ENCODE assay signal across 8 mouse cellular contexts in genomic region chr6:90736691-90737245, GRCm38 (mm10).
DNase-seq lines count a peak whose midpoint lies in the region; ATAC-seq and TF ChIP-seq lines count a peak whose summit lies in the region.

No protein-coding gene starts in this region.

- peak; percentile 65 for ATAC-seq in intestine, postnatal 0 days
- ATAC-seq in liver, embryonic 15.5 days (ENCODE audit: insufficient read depth) = peak; percentile 47; the same call in 1 of the 2 replicates

- H3K9ac ChIP-seq in intestine, postnatal 0 days (ENCODE audit: low read depth, low read length) = peak overlapping the region; percentile 71
- H3K9ac ChIP-seq in liver, embryonic 15.5 days = peak overlapping the region; percentile 53

- H3K4me2 ChIP-seq in intestine, postnatal 0 days (replicated peaks; ENCODE audit: low read depth) = peak overlapping the region; percentile 95
- peak overlapping the region; percentile 94 for H3K4me2 ChIP-seq in liver, embryonic 15.5 days

- no peaks in the 10 kb centered on the region for H3K9me3 ChIP-seq in intestine, postnatal 0 days (ENCODE audit: control insufficient read depth)
- no peaks in the 10 kb centered on the region for H3K9me3 ChIP-seq in liver, embryonic 15.5 days (replicated peaks)

- no peak for TF ChIP-seq CTCF in cortical plate, adult 2 months (IDR thresholded peaks at IDR 0.05; ENCODE audit: extremely low read depth, insufficient read depth, low read length)
- no peak for TF ChIP-seq CTCF in intestine, postnatal 0 days (IDR thresholded peaks at IDR 0.05; ENCODE audit: low read depth)

- WGBS in intestine, postnatal 0 days = under 1% methylated on average over 44 of the region's 52 CpGs
- WGBS in liver, embryonic 15.5 days (ENCODE audit: insufficient replicate concordance) = 2% methylated on average over 52 of the region's 52 CpGs

- TF ChIP-seq POLR2A in cortical plate, adult 2 months (IDR thresholded peaks at IDR 0.05; ENCODE audit: extremely low read depth, insufficient read depth, low read length) = no peak

- DNase-seq in layer of hippocampus, postnatal 25 days (ENCODE audit: extremely low spot score in 1 of 2, low spot score in 1 of 2) = peak; percentile 34 to 45
- no peak for DNase-seq in layer of hippocampus, adult 9-10 months (ENCODE audit: low spot score)
- peak; percentile 30 to 56 for DNase-seq in gastrocnemius, postnatal 4 days (ENCODE audit: low spot score in 2 of 2)
- DNase-seq in neural tube, embryonic 10.5 days (ENCODE audit: extremely low spot score, low spot score) = peak; percentile 67
- peak; percentile 43 to 50 for DNase-seq in thymus, postnatal 10 days (ENCODE audit: low spot score in 2 of 2)

- 0 out of 2 replicates have a peak overlapping the region, but pooled peaks have one; percentile 0 for H3K27ac ChIP-seq in cortical plate, adult 2 months (ENCODE audit: insufficient read depth, low read length)
- H3K27ac ChIP-seq in intestine, postnatal 0 days (ENCODE audit: low read depth, low read length) = no peak overlapping the region
- H3K27ac ChIP-seq in liver, embryonic 15.5 days (replicated peaks) = no peak overlapping the region

- no peaks in the 10 kb centered on the region for H3K27me3 ChIP-seq in intestine, postnatal 0 days (replicated peaks; ENCODE audit: control insufficient read depth, insufficient read depth, low read length)
- H3K27me3 ChIP-seq in liver, embryonic 15.5 days = peaks cover 64% of the 10 kb centered on the region

- peaks cover 5% of the 10 kb centered on the region; the same call in 1 of the 2 replicates for H3K4me1 ChIP-seq in cortical plate, adult 2 months (ENCODE audit: control insufficient read depth, insufficient read depth, low read length)
- no peaks in the 10 kb centered on the region for H3K4me1 ChIP-seq in intestine, postnatal 0 days (replicated peaks; ENCODE audit: control insufficient read depth, insufficient read depth, low read length)
- H3K4me1 ChIP-seq in liver, embryonic 15.5 days (replicated peaks) = peaks cover 51% of the 10 kb centered on the region

- H3K4me3 ChIP-seq in cortical plate, adult 2 months (ENCODE audit: insufficient read depth, low read length) = peak overlapping the region; percentile 48
- H3K4me3 ChIP-seq in intestine, postnatal 0 days (ENCODE audit: low read depth, low read length) = peak overlapping the region; percentile 90
- H3K4me3 ChIP-seq in liver, embryonic 15.5 days (replicated peaks) = peak overlapping the region; percentile 68

- H3K36me3 ChIP-seq in intestine, postnatal 0 days (ENCODE audit: control insufficient read depth, insufficient read depth) = no peaks in the 10 kb centered on the region
- H3K36me3 ChIP-seq in liver, embryonic 15.5 days (replicated peaks) = no peaks in the 10 kb centered on the region; the same call in 1 of the 2 replicates
